Mouse (Mus musculus) neural tube, embryonic 15.5 days (tissue): ENCODE data around the gene Pnmt. TPM values are rescaled to one million over a fixed set of nuclear protein-coding genes. Genes with fewer than 3 reads are reported as not detected.
"Not testable (repeated sequence)": the region's sequence is repeated elsewhere in the genome, so short reads cannot be mapped to it uniquely, and the experiment has no call there.

Experiments used
- ATAC-seq: fragments of 200-750 bp; cut with Nextera tagmentation; 2 replicates; pipeline ENCODE4 v1.8.0; 2017; ENCODE audit warnings: mild to moderate bottlenecking, moderate TSS enrichment, moderate library complexity; ENCODE audit not compliant: low FRiP score
- H3K27ac ChIP-seq: fragments of 300-500 bp; sonication (generic); replicated peaks from 2 replicates; pipeline ENCODE4 v1.5.1; 2015; ENCODE audit warnings: mild to moderate bottlenecking, inconsistent platforms
- H3K27me3 ChIP-seq: fragments of 300-500 bp; sonication (generic); replicated peaks from 2 replicates; pipeline ENCODE4 v1.6.1; 2015; ENCODE audit warnings: inconsistent platforms
- H3K36me3 ChIP-seq: fragments of 300-500 bp; sonication (generic); 2 replicates; pipeline ENCODE4 v1.6.1; 2015; ENCODE audit warnings: inconsistent platforms
- H3K4me1 ChIP-seq: fragments of 300-500 bp; sonication (generic); 2 replicates; pipeline ENCODE4 v1.6.1; 2015; ENCODE audit warnings: inconsistent platforms
- H3K4me2 ChIP-seq: fragments of 300-500 bp; sonication (generic); 2 replicates; pipeline ENCODE4 v1.6.1; 2015; ENCODE audit warnings: inconsistent platforms, mild to moderate bottlenecking, moderate library complexity
- H3K4me3 ChIP-seq: fragments of 300-500 bp; sonication (generic); replicated peaks from 2 replicates; pipeline ENCODE4 v1.5.1; 2015; ENCODE audit warnings: mild to moderate bottlenecking, inconsistent platforms
- H3K9ac ChIP-seq: fragments of 300-500 bp; sonication (generic); replicated peaks from 2 replicates; pipeline ENCODE4 v1.6.1; 2015; ENCODE audit warnings: mild to moderate bottlenecking, inconsistent platforms
- H3K9me3 ChIP-seq: fragments of 300-500 bp; sonication (generic); replicated peaks from 2 replicates; pipeline ENCODE4 v1.6.1; 2016; ENCODE audit warnings: inconsistent platforms
- WGBS: fragments of 180-500 bp; shearing (Covaris S2); methylation state at CpG from one replicate; pipeline ENCODE4 v1.1.7; 2015; ENCODE audit warnings: mixed read lengths; 5-methylcytosine and 5-hydroxymethylcytosine counted together
- polyA plus RNA-seq: library from polyadenylated mRNA; unstranded; fragments of >200 nt; fragmentation: Nextera tagmentation; extraction: Ambion mirVana; gene quantifications from 2 replicates; pipeline ENCODE4 v1.2.1, GENCODE M21; 2015

Gene Pnmt
- polyA plus RNA-seq, 1 experiment from 2014 or later, result 2.9 TPM

DNA sequence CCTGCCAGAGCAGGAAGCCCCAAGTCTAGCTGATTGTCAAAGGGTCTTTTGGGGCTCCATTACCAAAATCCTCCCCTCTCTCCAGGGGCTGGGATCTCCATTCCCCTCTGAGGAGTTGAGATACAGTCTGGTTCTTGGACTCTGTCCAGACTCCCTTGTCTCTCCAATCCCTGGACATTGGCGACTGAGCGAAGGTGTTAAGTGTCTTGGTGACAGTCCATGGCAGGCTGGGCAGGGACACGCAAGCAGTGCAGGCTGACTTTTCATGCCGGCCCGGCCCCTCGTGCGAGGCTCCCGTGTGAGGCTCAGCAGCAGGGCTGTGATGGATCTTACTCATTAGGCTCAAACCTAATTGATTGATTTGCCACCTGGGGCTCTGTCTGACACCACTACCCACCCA is 12.0 kb upstream of the Pnmt start:
- H3K9me3 ChIP-seq, result no peaks in the 10 kb centered on the region
- peaks cover 44% of the 10 kb centered on the region for H3K36me3 ChIP-seq
- no peak overlapping the region for H3K9ac ChIP-seq
- peaks cover 15% of the 10 kb centered on the region; the same call in 1 of the 2 replicates for H3K4me1 ChIP-seq
- H3K27me3 ChIP-seq, result no peaks in the 10 kb centered on the region
- no peak overlapping the region for H3K27ac ChIP-seq
- H3K4me2 ChIP-seq, result no peak overlapping the region
- ATAC-seq, result no peak
- no peak overlapping the region for H3K4me3 ChIP-seq
- 76% methylated on average over 8 of the region's 8 CpGs for WGBS

DNA sequence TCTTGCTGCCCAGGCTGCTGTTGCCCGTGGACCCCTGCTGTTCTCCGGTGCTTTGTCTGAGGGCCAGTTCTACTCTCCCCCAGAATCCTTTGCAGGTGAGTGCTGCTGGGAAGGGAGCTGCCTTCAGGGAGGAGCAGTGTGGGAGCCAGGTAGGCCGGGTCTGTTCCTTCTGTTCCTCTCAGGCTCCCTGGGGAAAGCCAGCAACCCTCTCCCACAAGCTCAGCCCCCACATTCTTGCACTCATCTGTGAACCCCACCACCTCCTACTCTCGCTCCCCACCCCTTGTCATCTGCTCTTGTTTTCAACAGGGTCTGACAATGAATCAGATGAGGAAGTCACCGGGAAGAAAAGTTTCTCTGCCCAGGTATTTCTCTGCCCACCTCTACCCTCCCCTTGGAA is 9.5 kb upstream of the Pnmt start:
- no peak overlapping the region for H3K9ac ChIP-seq
- WGBS, result 77% methylated on average over 5 of the region's 5 CpGs

DNA sequence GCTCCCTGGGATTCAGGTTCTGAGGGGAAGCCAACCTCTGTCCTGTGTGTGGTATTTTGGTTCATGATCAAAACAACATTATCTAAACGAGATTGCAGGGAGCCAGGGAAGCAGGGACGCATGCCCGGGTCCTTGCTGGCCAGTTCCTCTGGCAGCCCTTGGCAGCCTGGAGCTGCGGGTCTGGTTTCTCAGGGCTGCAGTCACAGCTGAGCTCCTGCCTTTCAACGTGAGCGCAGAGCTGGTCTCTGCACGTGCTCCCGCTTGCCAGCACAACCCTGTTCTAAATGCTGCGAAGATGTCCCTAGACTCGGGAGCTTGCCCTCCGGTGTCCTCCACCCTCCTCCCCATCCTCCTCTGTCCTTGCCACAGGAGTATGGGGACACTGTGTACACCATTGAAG is 8.5 kb upstream of the Pnmt start:
- Histone ChIP-seq H3K4me2 (no peak overlapping the region), H3K4me3 (no peak overlapping the region), H3K36me3 (peaks cover 57% of the 10 kb centered on the region), H3K27me3 (no peaks in the 10 kb centered on the region), H3K27ac (no peak overlapping the region), H3K4me1 (no peaks in the 10 kb centered on the region), H3K9me3 (no peaks in the 10 kb centered on the region), H3K9ac (no peak overlapping the region)
- WGBS, result 86% methylated on average over 11 of the region's 11 CpGs
- ATAC-seq, result no peak

More for the DNA sequence above, 9.5 kb upstream of the Pnmt start:
- H3K36me3 ChIP-seq, result peaks cover 58% of the 10 kb centered on the region
- ATAC-seq, result no peak
- H3K4me3 ChIP-seq, result no peak overlapping the region
- peaks cover 4% of the 10 kb centered on the region; the same call in 1 of the 2 replicates for H3K4me1 ChIP-seq
- H3K27ac ChIP-seq, result no peak overlapping the region
- H3K27me3 ChIP-seq, result no peaks in the 10 kb centered on the region
- no peaks in the 10 kb centered on the region for H3K9me3 ChIP-seq
- no peak overlapping the region for H3K4me2 ChIP-seq

DNA sequence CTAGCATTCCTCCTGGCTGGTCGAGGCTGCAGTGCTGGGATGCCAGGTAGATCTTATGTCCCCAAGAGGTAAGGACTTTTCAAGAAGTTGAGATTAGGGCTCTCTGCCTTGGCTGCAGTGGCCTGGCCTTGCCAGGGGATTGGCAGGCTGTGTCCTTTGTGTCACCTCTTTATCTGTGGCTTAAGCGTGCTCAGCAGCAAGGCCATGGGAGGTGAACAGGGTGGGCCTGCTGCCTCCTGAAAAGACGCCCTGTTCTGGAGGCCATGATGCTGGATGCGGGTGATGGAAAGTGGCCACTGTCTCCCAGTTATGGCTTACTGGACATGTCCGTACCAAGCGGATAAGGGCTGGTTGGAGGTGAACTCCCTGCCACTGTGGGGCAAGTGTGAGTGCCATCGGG is 6.9 kb upstream of the Pnmt start:
- Histone ChIP-seq H3K9me3 (no peaks in the 10 kb centered on the region), H3K27me3 (no peaks in the 10 kb centered on the region), H3K4me3 (no peak overlapping the region), H3K4me2 (no peak overlapping the region), H3K9ac (no peak overlapping the region), H3K4me1 (no peaks in the 10 kb centered on the region), H3K27ac (no peak overlapping the region), H3K36me3 (peaks cover 54% of the 10 kb centered on the region)
- WGBS, result 92% methylated on average over 7 of the region's 7 CpGs
- ATAC-seq, result no peak

DNA sequence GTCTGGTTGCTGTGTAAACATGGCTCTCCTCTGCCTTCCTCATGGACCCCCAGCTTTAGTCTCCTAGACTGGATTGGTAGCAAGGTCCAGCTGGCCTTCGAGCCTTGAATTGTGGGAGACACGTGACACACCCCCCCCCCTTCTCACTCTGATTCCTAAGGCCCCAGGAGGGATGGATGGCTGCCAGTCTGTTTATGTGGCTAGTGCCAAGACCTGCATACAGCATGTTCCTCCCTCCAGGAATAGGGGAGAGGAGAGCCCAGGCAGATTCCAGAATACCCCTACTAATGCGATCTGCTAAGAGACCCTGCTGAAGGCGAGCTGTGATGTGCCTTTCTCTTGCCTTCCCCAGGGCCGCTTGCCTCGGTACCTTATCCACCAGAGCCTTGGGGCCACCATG is 6.1 kb upstream of the Pnmt start:
- Histone ChIP-seq H3K9ac (no peak overlapping the region), H3K36me3 (peaks cover 52% of the 10 kb centered on the region), H3K4me3 (no peak overlapping the region), H3K9me3 (no peaks in the 10 kb centered on the region), H3K27me3 (peaks cover 7% of the 10 kb centered on the region; the same call in 1 of the 2 replicates), H3K4me2 (no peak overlapping the region), H3K4me1 (no peaks in the 10 kb centered on the region), H3K27ac (no peak overlapping the region)
- 80% methylated on average over 6 of the region's 6 CpGs for WGBS
- ATAC-seq, result no peak

DNA sequence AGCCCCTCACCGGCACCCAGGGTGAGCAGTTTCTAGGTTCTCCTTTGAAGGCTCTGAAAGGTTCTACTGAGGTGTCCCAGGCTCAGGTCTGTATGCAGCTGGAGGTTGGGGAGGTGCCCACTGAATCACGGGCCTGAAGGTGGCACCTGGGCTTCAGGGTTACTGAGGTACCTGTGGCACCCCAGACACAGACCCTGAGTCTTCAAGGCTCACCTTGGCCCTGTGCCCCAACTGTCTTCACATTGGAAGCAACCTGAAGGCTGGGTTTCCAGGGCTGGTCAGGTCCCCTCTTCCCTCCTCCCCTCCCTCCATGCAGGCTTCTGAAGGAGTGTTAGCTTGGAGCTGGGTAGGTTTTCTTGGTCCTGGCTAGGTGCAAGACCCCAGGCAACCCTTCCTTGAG is 4.6 kb upstream of the Pnmt start:
- Histone ChIP-seq H3K36me3 (peaks cover 39% of the 10 kb centered on the region), H3K4me1 (peaks cover 4% of the 10 kb centered on the region; the same call in 1 of the 2 replicates), H3K27me3 (peaks cover 21% of the 10 kb centered on the region), H3K9ac (no peak overlapping the region), H3K27ac (no peak overlapping the region), H3K4me3 (no peak overlapping the region), H3K9me3 (no peaks in the 10 kb centered on the region), H3K4me2 (no peak overlapping the region)
- WGBS, result 92% methylated on average over 2 of the region's 2 CpGs
- no peak for ATAC-seq

DNA sequence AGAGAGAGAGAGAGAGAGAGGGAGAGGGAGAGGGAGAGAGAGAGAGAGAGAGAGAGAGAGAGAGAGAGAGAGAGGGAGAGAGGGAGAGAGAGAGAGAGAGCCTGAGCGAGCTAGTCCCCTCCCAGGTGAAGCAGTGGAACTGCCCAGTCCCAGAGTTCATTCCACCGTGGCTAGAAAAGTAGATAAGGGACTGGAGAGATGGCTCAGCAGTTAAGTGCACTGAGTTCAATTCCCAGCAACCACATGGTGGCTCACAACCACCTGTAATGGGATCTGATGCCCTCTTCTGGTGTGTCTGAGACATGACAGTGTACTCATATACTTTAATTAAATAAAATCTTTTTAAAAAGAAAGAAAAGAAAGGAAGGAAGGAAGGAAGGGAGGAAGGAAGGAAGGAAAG is 3.8 kb upstream of the Pnmt start:
- H3K27ac ChIP-seq, H3K9ac ChIP-seq, H3K9me3 ChIP-seq, H3K4me3 ChIP-seq, H3K4me2 ChIP-seq, ATAC-seq, H3K4me1 ChIP-seq: not testable (repeated sequence)
- WGBS, result 60% methylated on average over 2 of the region's 2 CpGs
- peaks cover 31% of the 10 kb centered on the region for H3K36me3 ChIP-seq
- H3K27me3 ChIP-seq, result peaks cover 28% of the 10 kb centered on the region

DNA sequence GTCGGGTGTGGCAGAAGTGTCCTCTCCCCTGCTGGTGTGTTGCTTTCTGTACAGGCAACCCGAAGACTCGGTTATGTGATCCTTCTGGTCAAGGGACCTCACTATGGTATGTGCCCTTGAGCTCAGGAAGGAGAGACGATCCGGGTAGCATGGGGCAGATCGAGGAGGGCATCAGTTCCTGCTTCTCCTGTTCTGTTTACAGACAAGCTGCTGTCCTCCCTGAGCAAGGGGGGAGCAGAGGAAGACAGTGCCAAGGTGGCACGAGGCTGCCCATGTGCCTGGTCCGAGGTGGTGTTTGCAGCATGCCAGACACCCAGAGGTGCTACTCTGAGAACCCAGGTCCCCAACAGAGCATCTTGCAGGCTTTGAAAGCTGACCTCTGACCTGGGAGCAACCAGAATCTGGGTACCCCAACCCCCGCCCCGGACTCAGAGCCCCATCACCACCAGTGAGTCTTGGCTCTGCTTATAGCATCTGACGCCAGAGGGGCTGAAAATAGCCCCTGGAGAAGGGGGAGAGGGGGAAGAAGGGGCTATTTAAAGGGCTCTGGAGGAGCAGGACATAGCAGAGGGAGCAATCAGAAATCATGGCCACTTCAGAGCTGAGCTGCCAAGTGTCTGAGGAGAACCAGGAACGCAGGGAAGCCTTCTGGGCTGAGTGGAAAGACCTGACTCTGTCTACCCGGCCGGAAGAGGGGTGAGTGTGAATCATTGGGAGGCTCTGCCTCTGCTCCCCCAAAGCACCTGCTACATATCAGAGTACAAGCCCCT is 2.8 kb upstream of the Pnmt start, which contains the start of gene Tcap:
Gene Tcap (plus strand): TSS at position 551 of the 770 bp plus-strand sequence.
- no peak for ATAC-seq
- no peak within 1 kb of the TSS for H3K4me2 ChIP-seq
- peaks cover 9% of the 10 kb centered on the region; the same call in 1 of the 2 replicates for H3K4me1 ChIP-seq
- H3K4me3 ChIP-seq, result no peak within 1 kb of the TSS
- no peaks in the 10 kb centered on the region for H3K9me3 ChIP-seq
- 65% methylated on average over 14 of the region's 14 CpGs for WGBS
- H3K9ac ChIP-seq, result no peak within 1 kb of the TSS
- peaks cover 21% of the 10 kb centered on the region for H3K36me3 ChIP-seq
- no peak within 1 kb of the TSS for H3K27ac ChIP-seq
- H3K27me3 ChIP-seq, result peaks cover 39% of the 10 kb centered on the region

DNA sequence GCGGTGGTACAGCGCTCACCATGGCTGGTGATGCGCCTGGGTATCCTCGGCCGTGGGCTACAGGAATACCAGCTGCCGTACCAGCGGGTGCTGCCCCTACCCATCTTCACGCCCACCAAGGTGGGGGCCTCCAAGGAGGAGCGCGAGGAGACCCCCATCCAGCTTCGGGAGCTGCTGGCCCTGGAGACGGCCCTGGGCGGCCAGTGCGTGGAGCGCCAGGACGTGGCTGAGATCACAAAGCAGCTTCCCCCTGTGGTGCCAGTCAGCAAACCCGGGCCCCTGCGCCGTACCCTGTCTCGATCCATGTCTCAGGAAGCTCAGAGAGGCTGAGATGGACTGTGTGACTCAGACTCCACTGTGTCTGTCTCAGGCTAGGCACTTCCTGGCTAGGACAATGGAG is 2.0 kb upstream of the Pnmt start:
- Histone ChIP-seq H3K9ac (no peak overlapping the region), H3K4me3 (no peak overlapping the region), H3K36me3 (peaks cover 14% of the 10 kb centered on the region), H3K27ac (no peak overlapping the region), H3K9me3 (no peaks in the 10 kb centered on the region), H3K4me1 (peaks cover 9% of the 10 kb centered on the region; the same call in 1 of the 2 replicates), H3K4me2 (no peak overlapping the region), H3K27me3 (peaks cover 46% of the 10 kb centered on the region)
- ATAC-seq, result no peak
- 73% methylated on average over 20 of the region's 20 CpGs for WGBS

DNA sequence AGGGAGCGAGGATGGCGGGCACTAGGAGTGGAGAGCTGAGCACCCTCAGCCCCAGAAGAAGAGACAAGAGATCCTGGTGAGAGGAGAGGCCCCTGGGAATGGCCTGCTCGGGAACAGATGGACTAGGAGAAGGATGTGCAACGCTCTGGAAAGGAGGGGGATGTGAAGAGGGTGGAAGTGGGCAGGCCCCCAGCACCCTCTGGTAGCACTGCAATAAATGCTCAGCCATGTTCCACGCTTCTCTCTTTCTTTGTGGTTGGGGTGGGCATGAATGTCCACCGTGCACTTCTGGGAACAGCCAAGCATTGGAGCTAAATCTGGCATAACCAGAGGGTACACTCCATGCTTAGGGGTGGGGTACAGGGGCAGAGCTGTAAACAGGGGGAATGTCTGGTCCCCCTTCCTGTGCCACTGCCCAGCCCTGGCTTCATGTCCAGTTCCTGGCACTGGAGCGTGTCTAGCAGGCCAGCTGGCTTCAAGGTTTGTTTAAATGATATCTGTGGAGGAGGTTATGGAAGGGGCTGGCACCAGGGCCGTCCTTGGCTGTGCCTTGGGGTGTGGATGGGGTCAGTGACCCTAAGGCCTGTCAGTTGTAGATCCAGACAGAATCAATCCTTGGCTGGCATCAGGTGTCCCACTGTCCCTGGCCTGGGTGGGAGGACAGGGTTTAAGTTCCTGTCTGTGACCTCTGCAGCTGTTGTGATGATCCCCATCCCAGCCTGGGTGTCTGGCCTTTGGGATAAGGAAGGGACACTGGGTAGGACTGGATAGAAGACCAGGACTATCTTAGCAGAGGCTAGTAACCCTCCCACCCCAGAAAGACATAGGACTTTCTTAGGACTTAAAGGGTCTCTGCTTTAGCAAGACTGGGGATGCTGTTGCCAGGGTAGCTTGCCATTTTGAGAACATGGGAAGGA is 1.3 kb upstream of the Pnmt start:
- H3K27ac ChIP-seq, result no peak overlapping the region
- peaks cover 9% of the 10 kb centered on the region; the same call in 1 of the 2 replicates for H3K4me1 ChIP-seq
- no peak for ATAC-seq
- H3K36me3 ChIP-seq, result peaks cover 7% of the 10 kb centered on the region
- H3K9me3 ChIP-seq, result no peaks in the 10 kb centered on the region
- H3K4me2 ChIP-seq, result no peak overlapping the region
- H3K27me3 ChIP-seq, result peaks cover 48% of the 10 kb centered on the region
- WGBS, result 66% methylated on average over 8 of the region's 8 CpGs
- H3K9ac ChIP-seq, result no peak overlapping the region
- no peak overlapping the region for H3K4me3 ChIP-seq

DNA sequence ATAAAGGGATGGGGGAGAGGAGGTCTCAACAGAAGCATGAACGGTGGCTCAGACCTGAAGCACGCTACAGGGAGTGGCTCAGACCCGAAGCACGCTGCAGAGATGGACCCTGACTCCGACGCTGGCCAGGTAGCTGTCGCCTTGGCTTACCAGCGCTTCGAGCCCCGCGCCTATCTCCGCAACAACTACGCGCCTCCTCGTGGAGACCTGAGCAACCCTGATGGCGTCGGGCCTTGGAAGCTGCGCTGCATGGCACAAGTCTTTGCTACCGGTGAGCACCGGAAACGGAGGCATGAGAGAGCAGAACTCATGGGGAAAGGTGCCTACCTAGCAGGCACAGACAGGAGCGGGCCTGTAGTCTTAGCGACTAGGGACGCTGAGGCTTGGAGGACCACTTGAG is 346 bp downstream of the Pnmt start:
- no peak for ATAC-seq
- H3K27me3 ChIP-seq, result peaks cover 62% of the 10 kb centered on the region
- H3K9me3 ChIP-seq, result no peaks in the 10 kb centered on the region
- H3K27ac ChIP-seq, result no peak overlapping the region
- no peaks in the 10 kb centered on the region for H3K36me3 ChIP-seq
- H3K4me2 ChIP-seq, result peak overlapping the region; percentile 35
- WGBS, result 18% methylated on average over 24 of the region's 24 CpGs
- no peak overlapping the region; the same call in 1 of the 2 replicates for H3K9ac ChIP-seq
- H3K4me1 ChIP-seq, result peaks cover 9% of the 10 kb centered on the region; the same call in 1 of the 2 replicates
- no peak overlapping the region for H3K4me3 ChIP-seq
